Mouse (Mus musculus): Measurements from ENCODE around the gene Bcr.

Bcr gene

DNA sequence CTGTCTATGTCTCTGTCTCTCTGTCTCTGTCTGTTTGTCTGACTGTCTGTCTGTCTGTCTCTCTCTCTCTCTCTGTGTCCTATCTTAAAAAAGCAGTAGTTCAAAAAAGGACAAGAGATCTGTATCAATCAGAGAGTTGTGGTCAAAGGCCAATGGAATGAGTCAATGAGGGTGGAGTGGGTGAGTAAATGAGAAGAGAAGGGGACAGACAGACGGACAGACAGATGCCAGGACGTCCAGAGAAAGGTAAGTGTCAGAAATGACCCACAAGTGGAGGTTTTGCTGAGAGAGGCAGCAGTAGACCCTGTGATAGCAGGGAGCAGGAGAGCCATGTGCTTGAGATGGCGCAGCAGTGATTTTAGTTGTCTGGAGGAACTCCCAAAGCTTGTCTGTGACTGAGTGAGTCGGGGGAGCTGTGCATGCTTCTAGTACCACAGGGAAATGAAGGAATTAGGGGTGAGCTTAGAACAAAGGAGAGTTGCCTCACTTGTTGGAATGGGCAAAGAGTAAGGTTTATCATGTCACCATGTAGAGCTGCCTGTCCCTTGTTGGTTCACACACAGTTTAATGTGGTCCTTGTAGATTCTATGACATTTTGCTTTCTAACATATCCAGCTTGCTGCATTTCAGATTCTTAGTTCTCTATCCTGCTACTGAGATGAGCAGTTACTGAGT, 161.7 kb downstream of the Bcr start:
- in situ Hi-C loops (cut with MboI; ENCODE audit: unreplicated experiment in 2 of 2) = no loop called here

DNA sequence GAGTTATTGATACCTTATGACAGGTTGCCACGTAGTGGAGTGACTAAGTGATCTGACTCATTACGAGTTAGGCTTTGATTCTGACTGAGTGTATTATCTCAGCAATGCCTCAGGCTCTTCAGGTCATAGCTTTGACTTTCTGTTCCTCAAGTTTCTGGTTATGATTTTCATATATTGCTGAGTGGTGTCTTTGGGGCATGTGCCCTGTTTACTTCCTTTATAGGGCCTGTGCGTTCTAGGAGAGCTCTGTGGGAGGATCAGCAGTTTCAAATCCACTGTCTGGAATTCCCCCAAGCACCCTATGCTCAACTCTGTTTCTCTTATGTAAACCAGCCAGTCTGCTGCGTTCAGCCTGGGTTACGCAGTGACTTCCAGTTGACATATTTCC, 162.2 kb downstream of the Bcr start:
- in situ Hi-C loops (cut with MboI; ENCODE audit: unreplicated experiment in 2 of 2) = no loop called here

DNA sequence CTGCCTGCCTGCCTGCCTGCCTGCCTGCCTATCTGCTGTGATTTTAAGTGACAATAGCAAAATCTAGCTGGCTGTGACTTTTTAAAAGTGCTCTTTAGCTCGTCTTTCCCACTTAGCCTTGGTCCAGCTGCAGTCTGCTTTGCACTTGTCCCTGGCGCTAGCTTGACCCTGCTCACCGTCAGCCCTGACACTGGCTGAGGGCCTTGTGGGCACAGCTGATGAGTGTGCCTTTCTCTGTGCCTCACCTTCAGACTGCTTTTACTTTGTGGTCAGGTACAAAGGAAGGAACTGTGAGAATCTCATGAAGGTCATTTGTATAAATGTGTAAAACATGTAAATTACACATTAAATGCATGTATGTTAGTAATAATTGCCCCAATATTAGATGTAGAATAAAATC, 163.8 kb downstream of the Bcr start:
- in situ Hi-C loops (cut with MboI; ENCODE audit: unreplicated experiment in 2 of 2) = no loop called here

DNA sequence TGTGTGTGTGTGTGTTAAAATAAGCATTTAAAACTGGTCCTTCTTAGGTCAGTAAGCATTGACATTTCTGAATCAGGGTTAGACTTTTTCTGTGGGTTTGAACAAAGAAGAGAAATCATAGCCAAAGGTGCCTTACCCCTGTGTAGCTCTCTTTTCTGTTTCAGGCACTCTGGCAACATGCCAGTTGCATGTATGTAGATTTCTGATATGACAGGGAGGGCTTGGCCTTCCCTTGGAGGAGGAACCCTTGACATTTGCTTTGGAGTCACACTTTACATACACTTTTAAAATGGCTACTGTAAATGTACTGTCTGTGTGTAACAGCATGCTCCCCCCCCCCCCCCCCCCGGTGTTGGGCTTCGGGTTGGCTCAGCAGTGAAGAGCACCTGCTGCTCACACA, 164.2 kb downstream of the Bcr start:
- in situ Hi-C loops (cut with MboI; ENCODE audit: unreplicated experiment in 2 of 2) = no loop called here

DNA sequence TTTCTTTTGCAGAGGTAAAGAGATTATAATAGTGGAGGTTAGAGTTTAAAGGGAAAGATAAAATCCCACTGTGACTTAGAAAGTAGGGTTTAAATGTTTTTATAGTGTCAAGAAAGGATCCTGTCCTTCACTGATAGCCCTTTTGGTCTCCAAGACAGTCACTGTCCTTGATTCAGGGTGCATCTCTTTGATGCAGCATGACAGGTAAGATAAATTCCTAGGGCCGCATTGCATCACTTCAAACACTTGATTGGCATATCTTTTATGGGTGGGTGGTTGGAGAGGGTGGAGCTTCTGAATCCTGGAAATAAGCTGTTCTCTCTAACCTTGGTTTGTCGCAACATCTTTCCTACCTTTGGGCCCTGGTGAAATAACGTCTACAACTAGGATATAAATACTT, 167.0 kb downstream of the Bcr start:
- in situ Hi-C loops (cut with MboI; ENCODE audit: unreplicated experiment in 2 of 2) = no loop called here

- in situ Hi-C loops (cut with MboI; ENCODE audit: unreplicated experiment in 2 of 2) = no loop called here
These were observed 170.2 kb downstream of the Bcr start for GRCm38 (mm10) chr10:75230572-75230971.

- in situ Hi-C loops (cut with MboI; ENCODE audit: unreplicated experiment in 2 of 2) = no loop called here
These were observed 171.5 kb downstream of the Bcr start for GRCm38 (mm10) chr10:75231876-75232275.

DNA sequence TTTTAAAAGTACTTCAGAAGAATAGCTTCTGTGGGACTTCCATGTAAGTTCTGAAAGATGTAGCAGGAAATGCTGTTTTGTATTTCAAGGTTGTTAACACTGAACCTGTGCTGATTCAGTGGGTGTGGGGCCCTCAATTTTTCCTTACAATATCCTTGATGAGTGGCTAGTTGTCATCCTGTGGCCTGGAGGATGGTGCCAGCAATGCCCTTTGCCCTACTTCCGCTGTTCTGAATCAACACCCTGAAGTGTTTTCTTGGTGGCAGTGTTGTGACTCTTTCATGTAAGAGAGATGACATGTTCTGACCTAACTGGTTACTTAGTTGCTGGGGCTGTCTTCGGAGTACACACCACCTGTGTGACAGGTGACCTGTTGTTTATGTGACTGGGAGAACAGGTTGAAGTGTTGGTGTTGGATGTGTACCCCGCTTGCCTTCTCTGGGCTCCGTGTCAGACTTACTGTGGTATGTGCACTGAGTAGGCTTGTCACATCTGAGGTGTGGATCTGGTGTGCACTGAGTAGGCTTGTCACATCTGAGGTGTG, 172.3 kb downstream of the Bcr start:
- in situ Hi-C loops (cut with MboI; ENCODE audit: unreplicated experiment in 2 of 2) = no loop called here

- in situ Hi-C loops (cut with MboI; ENCODE audit: unreplicated experiment in 2 of 2) = no loop called here
These were observed 173.1 kb downstream of the Bcr start for GRCm38 (mm10) chr10:75233489-75233888.

Measured in v-Abl transformed pro-B cells (cell line).